Mouse (Mus musculus): ENCODE results near the gene 1700016K19Rik.

1700016K19Rik gene

GRCm38 (mm10) chr11:75999440-76000155, at the start of gene 1700016K19Rik:
TSS of gene 1700016K19Rik (plus strand) at chr11:75999912.
- DNase-seq = peak; percentile 89

- DNase-seq = no peak
These were observed 49.3 kb upstream of the 1700016K19Rik start for GRCm38 (mm10) chr11:75950459-75950858.

- DNase-seq = no peak
These were observed 47.8 kb upstream of the 1700016K19Rik start for GRCm38 (mm10) chr11:75951895-75952294.

GRCm38 (mm10) chr11:75954896-75955295, 44.8 kb upstream of the 1700016K19Rik start:
- DNase-seq = no peak

GRCm38 (mm10) chr11:75956651-75957050, 43.1 kb upstream of the 1700016K19Rik start:
- no peak for DNase-seq

- DNase-seq = no peak
These were observed 42.4 kb upstream of the 1700016K19Rik start for GRCm38 (mm10) chr11:75957124-75957832.

GRCm38 (mm10) chr11:75961782-75962181, 37.9 kb upstream of the 1700016K19Rik start:
- no peak for DNase-seq

- no peak for DNase-seq
These were observed 35.8 kb upstream of the 1700016K19Rik start for GRCm38 (mm10) chr11:75963730-75964475.

- DNase-seq = no peak
These were observed 35.3 kb upstream of the 1700016K19Rik start for GRCm38 (mm10) chr11:75964476-75964730.

GRCm38 (mm10) chr11:75965674-75966400, 33.9 kb upstream of the 1700016K19Rik start:
- no peak for DNase-seq

GRCm38 (mm10) chr11:75966401-75967372, 33.0 kb upstream of the 1700016K19Rik start:
- DNase-seq = peak; percentile 81

- DNase-seq = no peak
These were observed 31.0 kb upstream of the 1700016K19Rik start for GRCm38 (mm10) chr11:75968761-75969160.

GRCm38 (mm10) chr11:75970629-75971028, 29.1 kb upstream of the 1700016K19Rik start:
- no peak for DNase-seq

- no peak for DNase-seq
These were observed 27.5 kb upstream of the 1700016K19Rik start for GRCm38 (mm10) chr11:75972188-75972587.

- DNase-seq = no peak
These were observed 26.7 kb upstream of the 1700016K19Rik start for GRCm38 (mm10) chr11:75972916-75973567.

- no peak for DNase-seq
These were observed 25.7 kb upstream of the 1700016K19Rik start for GRCm38 (mm10) chr11:75973988-75974387.

GRCm38 (mm10) chr11:75976748-75977147, 23.0 kb upstream of the 1700016K19Rik start:
- DNase-seq = no peak

- DNase-seq = no peak
These were observed 21.7 kb upstream of the 1700016K19Rik start for GRCm38 (mm10) chr11:75978051-75978450.

GRCm38 (mm10) chr11:75980413-75980812, 19.3 kb upstream of the 1700016K19Rik start:
- no peak for DNase-seq

GRCm38 (mm10) chr11:75983194-75983593, 16.5 kb upstream of the 1700016K19Rik start:
- no peak for DNase-seq

- DNase-seq = no peak
These were observed 15.1 kb upstream of the 1700016K19Rik start for GRCm38 (mm10) chr11:75984581-75984980.

Data from cerebellum, adult 9-10 months (tissue).